Mouse (Mus musculus) embryonic facial prominence, embryonic 11.5 days (tissue): Measurements from ENCODE around the gene Cbr2. TPM values are rescaled to one million over a fixed set of nuclear protein-coding genes. Genes with fewer than 3 reads are reported as not detected.
"Not testable (repeated sequence)": the region's sequence is repeated elsewhere in the genome, so short reads cannot be mapped to it uniquely, and the experiment has no call there.

Experiments
- ATAC-seq: fragments of 200-750 bp; cut with Nextera tagmentation; replicated peaks from 2 replicates; pipeline ENCODE4 v1.8.0; 2017; ENCODE audit warnings: low read depth; ENCODE audit not compliant: insufficient number of reproducible peaks, low FRiP score, low TSS enrichment
- DNase-seq: peaks from one replicate; pipeline ENCODE4 v3.0.0-alpha.2; 2015; ENCODE audit warnings: low spot score
- H3K27ac ChIP-seq: fragments of 300-500 bp; sonication (generic); replicated peaks from 2 replicates; pipeline ENCODE4 v1.5.1; 2014; ENCODE audit warnings: mild to moderate bottlenecking, low read depth, low read length, control low read depth
- H3K27me3 ChIP-seq: fragments of 300-500 bp; sonication (generic); 2 replicates; pipeline ENCODE4 v1.6.1; 2014; ENCODE audit warnings: mild to moderate bottlenecking, low read length, moderate library complexity, mixed read lengths; ENCODE audit not compliant: control insufficient read depth, insufficient read depth
- H3K36me3 ChIP-seq: fragments of 300-500 bp; sonication (generic); replicated peaks from 2 replicates; pipeline ENCODE4 v1.6.1; 2014; ENCODE audit warnings: low read depth, mild to moderate bottlenecking, low read length, moderate library complexity, mixed read lengths; ENCODE audit not compliant: control insufficient read depth, insufficient read depth
- H3K4me1 ChIP-seq: fragments of 300-500 bp; sonication (generic); 2 replicates; pipeline ENCODE4 v1.6.1; 2014; ENCODE audit warnings: low read length, mixed read lengths; ENCODE audit not compliant: control insufficient read depth, insufficient read depth
- H3K4me2 ChIP-seq: fragments of 300-500 bp; sonication (generic); 2 replicates; pipeline ENCODE4 v1.6.1; 2014; ENCODE audit warnings: low read depth, mild to moderate bottlenecking, control low read depth, low read length, moderate library complexity
- H3K4me3 ChIP-seq: fragments of 300-500 bp; sonication (generic); 2 replicates; pipeline ENCODE4 v1.5.1; 2014; ENCODE audit warnings: low read depth, low read length, control low read depth
- H3K9ac ChIP-seq: fragments of 300-500 bp; sonication (generic); replicated peaks from 2 replicates; pipeline ENCODE4 v1.6.1; 2014; ENCODE audit warnings: mild to moderate bottlenecking, control low read depth, low read length
- H3K9me3 ChIP-seq: fragments of 300-500 bp; sonication (generic); replicated peaks from 2 replicates; pipeline ENCODE4 v1.6.1; 2016; ENCODE audit warnings: mild to moderate bottlenecking, low read length, inconsistent platforms, mixed read lengths; ENCODE audit not compliant: control insufficient read depth
- WGBS: fragments of 180-500 bp; shearing (Covaris S2); extraction: QIAGEN DNeasy Blood & Tissue Kit; methylation state at CpG from one replicate; pipeline ENCODE4 v1.1.7; 2014; 5-methylcytosine and 5-hydroxymethylcytosine counted together
- polyA plus RNA-seq: library from polyadenylated mRNA; unstranded; fragments of >200 nt; fragmentation: Nextera tagmentation; extraction: Ambion mirVana; gene quantifications from 2 replicates; pipeline ENCODE4 v1.2.1, GENCODE M21; 2014

The Cbr2 gene
- 3.3 and 3.7 TPM in 2 replicates for polyA plus RNA-seq

DNA sequence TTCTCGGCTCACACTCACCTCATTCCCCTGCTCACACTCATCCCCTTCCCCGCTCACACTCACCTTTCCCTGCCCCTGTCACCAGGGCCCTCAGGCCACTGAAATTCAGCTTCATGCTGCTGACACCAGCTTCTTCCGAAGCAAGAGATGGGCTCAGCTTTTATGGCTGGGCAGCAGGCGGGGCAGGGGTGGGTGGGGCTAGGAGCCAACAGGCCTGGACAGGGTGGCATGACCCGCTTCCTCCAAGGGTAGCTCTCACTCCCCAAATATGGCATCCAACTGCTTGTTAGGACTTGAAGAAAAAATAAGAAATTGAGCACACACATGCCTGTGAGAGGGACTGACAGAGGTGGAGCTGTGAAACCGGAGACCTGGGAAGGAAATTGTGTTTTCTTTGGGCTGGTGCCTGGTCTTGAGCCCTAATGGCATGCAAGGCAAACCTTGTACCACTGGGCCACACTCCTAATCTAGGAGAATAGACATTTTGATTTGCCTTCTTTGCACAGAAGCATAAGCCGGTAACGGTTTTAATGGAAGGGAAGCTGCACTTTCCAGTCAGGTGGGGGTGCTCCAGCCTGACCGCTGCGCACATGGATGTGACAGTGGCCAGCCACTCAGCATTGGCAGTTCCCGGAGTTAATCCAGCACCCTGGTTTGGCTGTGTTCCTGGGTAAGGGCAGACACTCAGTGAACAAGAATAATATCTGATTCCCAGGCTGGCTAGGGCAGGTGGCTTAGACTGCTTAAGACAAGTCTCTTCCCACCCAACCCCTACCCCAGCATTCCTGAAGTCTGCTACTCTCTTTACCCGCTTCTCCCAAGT lies at the start of gene Cbr2:
Gene Cbr2, minus strand, starts transcription at position 257 of the 823 bp plus-strand sequence.
- ATAC-seq: no peak
- Histone ChIP-seq H3K27ac (no peak within 1 kb of the TSS), H3K36me3 (no peaks in the 10 kb centered on the region), H3K9ac (no peak within 1 kb of the TSS; the same call in 1 of the 2 replicates), H3K9me3 (no peaks in the 10 kb centered on the region), H3K27me3 (no peaks in the 10 kb centered on the region; the same call in 1 of the 2 replicates), H3K4me2 (no peak within 1 kb of the TSS), H3K4me3 (no peak within 1 kb of the TSS), H3K4me1 (no peaks in the 10 kb centered on the region)
- WGBS: 75% methylated on average over 12 of the region's 12 CpGs
- no peak for DNase-seq

DNA sequence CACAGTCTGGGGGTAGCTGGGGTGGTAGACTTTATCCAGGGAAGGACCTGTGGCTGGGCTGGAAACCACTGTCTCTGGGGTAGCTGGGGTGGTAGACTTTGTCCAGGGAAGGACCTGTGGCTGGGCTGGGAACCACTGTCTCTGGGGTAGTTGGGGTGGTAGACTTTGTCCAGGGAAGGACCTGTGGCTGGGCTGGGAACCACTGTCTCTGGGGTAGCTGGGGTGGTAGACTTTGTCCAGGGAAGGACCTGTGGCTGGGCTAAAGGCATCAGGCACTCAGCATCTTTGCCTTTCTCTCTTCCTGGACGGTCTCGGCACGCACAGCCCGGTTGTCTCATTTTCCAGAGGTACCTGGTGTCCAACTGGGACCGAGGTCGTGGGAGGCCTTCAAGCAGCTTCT lies 49.4 kb upstream of the Cbr2 start:
- not testable (repeated sequence) for H3K9ac ChIP-seq, H3K4me2 ChIP-seq, H3K36me3 ChIP-seq, H3K27me3 ChIP-seq, ATAC-seq, DNase-seq, H3K9me3 ChIP-seq, H3K27ac ChIP-seq, H3K4me1 ChIP-seq, H3K4me3 ChIP-seq
- WGBS: 92% methylated on average over 6 of the region's 6 CpGs

DNA sequence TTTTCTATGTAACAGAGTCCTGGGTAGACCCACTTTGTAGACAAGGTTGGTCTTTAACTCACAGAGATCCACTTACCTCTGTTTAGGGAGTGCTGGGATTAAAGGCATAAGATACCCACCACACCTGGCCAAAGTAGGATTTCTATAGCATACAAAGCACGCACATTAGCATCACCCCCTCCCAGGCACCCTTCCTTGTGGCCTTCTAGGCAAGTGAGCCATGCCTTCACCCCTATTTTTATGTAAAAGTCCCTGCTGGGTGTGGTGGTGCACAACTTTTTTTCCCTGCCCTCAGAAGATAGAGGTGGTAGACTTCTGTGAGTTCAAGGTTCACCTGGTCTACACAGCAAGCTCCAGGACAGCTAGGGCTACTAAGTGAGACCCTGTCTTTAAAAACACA lies 48.0 kb upstream of the Cbr2 start:
- no peaks in the 10 kb centered on the region for H3K9me3 ChIP-seq
- no peak overlapping the region for H3K4me2 ChIP-seq
- no peak overlapping the region for H3K27ac ChIP-seq
- H3K4me3 ChIP-seq: no peak overlapping the region
- no peaks in the 10 kb centered on the region for H3K27me3 ChIP-seq
- DNase-seq (no peak), ATAC-seq (no peak)
- peaks cover 3% of the 10 kb centered on the region; the same call in 1 of the 2 replicates for H3K4me1 ChIP-seq
- WGBS: 93% methylated on average over 1 of the region's 1 CpGs
- H3K36me3 ChIP-seq: no peaks in the 10 kb centered on the region
- H3K9ac ChIP-seq: no peak overlapping the region

- Histone ChIP-seq H3K9me3 (no peaks in the 10 kb centered on the region), H3K36me3 (no peaks in the 10 kb centered on the region), H3K27ac (no peak overlapping the region), H3K4me3 (no peak overlapping the region), H3K9ac (no peak overlapping the region), H3K4me1 (no peaks in the 10 kb centered on the region), H3K4me2 (no peak overlapping the region), H3K27me3 (no peaks in the 10 kb centered on the region)
- DNase-seq (no peak), ATAC-seq (no peak)
- 33% methylated on average over 6 of the region's 6 CpGs for WGBS
These were observed 45.2 kb upstream of the Cbr2 start for GRCm38 (mm10) chr11:120777123-120777522.

GRCm38 (mm10) chr11:120775774-120776469 lies 44.0 kb upstream of the Cbr2 start:
- peak; percentile 75 for ATAC-seq
- peak; percentile 92 for DNase-seq
- WGBS: 28% methylated on average over 15 of the region's 15 CpGs
- Histone ChIP-seq H3K9ac (no peak overlapping the region), H3K9me3 (no peaks in the 10 kb centered on the region), H3K4me1 (no peaks in the 10 kb centered on the region), H3K4me2 (no peak overlapping the region), H3K36me3 (no peaks in the 10 kb centered on the region), H3K27me3 (no peaks in the 10 kb centered on the region), H3K4me3 (no peak overlapping the region), H3K27ac (no peak overlapping the region)

DNA sequence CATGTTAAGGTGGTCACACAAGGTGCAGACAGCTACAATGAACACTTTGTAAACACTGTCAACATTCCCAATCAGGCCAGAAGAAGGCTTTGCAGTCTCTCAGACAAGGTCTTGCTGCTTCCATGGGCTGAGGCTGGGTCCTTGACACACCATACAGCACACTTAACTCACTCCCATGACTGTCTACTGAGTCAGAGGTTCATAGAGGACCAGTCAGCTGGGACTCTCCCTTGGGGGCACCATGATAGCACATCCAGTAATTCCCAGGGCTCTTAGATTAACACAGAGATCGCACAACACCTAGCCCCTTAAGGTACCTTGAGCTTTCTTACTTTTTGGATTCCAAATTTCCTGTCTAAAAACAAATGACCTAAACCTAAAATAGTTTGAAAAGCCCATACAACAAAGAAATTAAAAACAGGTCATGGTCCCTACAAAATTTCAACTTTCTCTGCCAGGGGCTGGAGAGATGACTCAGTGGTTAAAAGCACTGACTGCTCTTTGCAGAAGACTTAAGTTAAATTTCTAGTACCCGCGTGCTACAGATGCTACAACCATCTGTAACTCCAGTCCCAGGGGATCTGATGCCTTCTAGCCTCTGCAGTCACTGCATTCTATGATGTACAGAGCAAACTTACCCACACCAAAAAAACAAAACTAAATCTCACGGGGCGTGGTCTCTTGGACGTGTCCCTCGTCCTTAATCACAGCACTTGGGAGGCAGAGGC lies 41.7 kb upstream of the Cbr2 start:
- H3K27ac ChIP-seq: no peak overlapping the region
- WGBS: 84% methylated on average over 7 of the region's 7 CpGs
- DNase-seq: no peak

DNA sequence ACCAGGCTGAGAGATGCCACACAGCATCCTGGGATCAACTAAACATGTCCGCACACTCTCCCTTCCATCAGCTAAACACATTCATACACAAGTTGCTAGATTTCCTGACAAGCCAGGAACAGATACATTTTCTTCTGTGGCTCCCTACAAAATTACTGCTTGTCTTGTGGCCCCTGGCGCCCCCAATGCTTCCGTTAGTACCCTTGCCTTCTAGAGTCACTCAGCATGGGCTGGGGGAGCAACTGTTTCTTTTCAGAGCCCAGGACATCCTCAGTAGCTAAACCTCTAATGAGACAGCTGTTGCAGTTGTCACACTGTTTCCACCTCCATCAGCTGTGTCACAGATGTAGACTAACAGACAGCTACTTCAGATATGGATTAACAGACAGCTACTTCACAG lies 40.8 kb upstream of the Cbr2 start:
- H3K9me3 ChIP-seq: no peaks in the 10 kb centered on the region
- H3K4me3 ChIP-seq: no peak overlapping the region
- no peak overlapping the region for H3K9ac ChIP-seq
- H3K27ac ChIP-seq: no peak overlapping the region
- ATAC-seq (no peak), DNase-seq (no peak)
- no peaks in the 10 kb centered on the region for H3K27me3 ChIP-seq
- whole genome bisulfite sequencing: 92% methylated on average over 3 of the region's 3 CpGs
- H3K4me1 ChIP-seq: no peaks in the 10 kb centered on the region
- no peaks in the 10 kb centered on the region for H3K36me3 ChIP-seq
- H3K4me2 ChIP-seq: no peak overlapping the region

More for the DNA sequence above, 41.7 kb upstream of the Cbr2 start:
- no peak overlapping the region for H3K9ac ChIP-seq
- H3K4me1 ChIP-seq: no peaks in the 10 kb centered on the region
- no peaks in the 10 kb centered on the region for H3K36me3 ChIP-seq
- no peak overlapping the region for H3K4me3 ChIP-seq
- H3K9me3 ChIP-seq: no peaks in the 10 kb centered on the region
- H3K27me3 ChIP-seq: no peaks in the 10 kb centered on the region
- ATAC-seq: no peak
- no peak overlapping the region for H3K4me2 ChIP-seq
